Mouse (Mus musculus): ENCODE data around the gene Cutal. TPM values are rescaled to one million over a fixed set of nuclear protein-coding genes. Genes with fewer than 3 reads are reported as not detected.

The Cutal gene
- polyA plus RNA-seq, 2 experiments: 0.06 TPM; not detected in 1

- no peaks in the 10 kb centered on the region for H3K4me1 ChIP-seq (ENCODE audit: control insufficient read depth, insufficient read depth, low read length)
- 78% methylated on average over 5 of the region's 5 CpGs for WGBS
Measured at GRCm38 (mm10) chr2:34893950-34894349, 19.8 kb downstream of the Cutal start.

GRCm38 (mm10) chr2:34895503-34896113 lies 21.4 kb downstream of the Cutal start:
- Histone ChIP-seq H3K27ac (replicated peaks; ENCODE audit: low read depth, low read length) (no peak overlapping the region), H3K9me3 (ENCODE audit: control insufficient read depth, low read length) (no peaks in the 10 kb centered on the region), H3K4me2 (replicated peaks; ENCODE audit: low read depth, low read length, severe bottlenecking) (no peak overlapping the region), H3K9ac (ENCODE audit: low read depth, low read length, severe bottlenecking) (no peak overlapping the region), H3K27me3 (ENCODE audit: control insufficient read depth, insufficient read depth, low read length) (no peaks in the 10 kb centered on the region), H3K4me3 (replicated peaks; ENCODE audit: low read length) (no peak overlapping the region), H3K36me3 (ENCODE audit: control insufficient read depth, insufficient read depth, low read length) (no peaks in the 10 kb centered on the region), H3K4me1 (ENCODE audit: control insufficient read depth, insufficient read depth, low read length) (no peaks in the 10 kb centered on the region)
- ATAC-seq (ENCODE audit: low FRiP score, low read depth): no peak
- 77% methylated on average over 19 of the region's 19 CpGs for WGBS
- no peak for TF ChIP-seq POLR2A (IDR thresholded peaks at IDR 0.05; ENCODE audit: borderline replicate concordance, extremely low read depth, insufficient read depth, insufficient read length)
- DNase-seq (ENCODE audit: low spot score): no peak

More at GRCm38 (mm10) chr2:34893950-34894349, 19.8 kb downstream of the Cutal start:
- no peaks in the 10 kb centered on the region for H3K9me3 ChIP-seq (ENCODE audit: control insufficient read depth, low read length)
- no peak overlapping the region for H3K4me3 ChIP-seq (replicated peaks; ENCODE audit: low read length)
- H3K27ac ChIP-seq (replicated peaks; ENCODE audit: low read depth, low read length): no peak overlapping the region
- DNase-seq (ENCODE audit: low spot score): no peak
- no peak overlapping the region for H3K4me2 ChIP-seq (replicated peaks; ENCODE audit: low read depth, low read length, severe bottlenecking)
- no peak for TF ChIP-seq POLR2A (IDR thresholded peaks at IDR 0.05; ENCODE audit: borderline replicate concordance, extremely low read depth, insufficient read depth, insufficient read length)
- no peak overlapping the region for H3K9ac ChIP-seq (ENCODE audit: low read depth, low read length, severe bottlenecking)
- ATAC-seq (ENCODE audit: low FRiP score, low read depth): no peak
- no peaks in the 10 kb centered on the region for H3K36me3 ChIP-seq (ENCODE audit: control insufficient read depth, insufficient read depth, low read length)
- no peaks in the 10 kb centered on the region for H3K27me3 ChIP-seq (ENCODE audit: control insufficient read depth, insufficient read depth, low read length)

- no peaks in the 10 kb centered on the region for H3K9me3 ChIP-seq (ENCODE audit: control insufficient read depth, low read length)
- WGBS: 68% methylated on average over 17 of the region's 17 CpGs
- H3K4me3 ChIP-seq (replicated peaks; ENCODE audit: low read length): no peak overlapping the region
- H3K27ac ChIP-seq (replicated peaks; ENCODE audit: low read depth, low read length): no peak overlapping the region
- TF ChIP-seq POLR2A (IDR thresholded peaks at IDR 0.05; ENCODE audit: borderline replicate concordance, extremely low read depth, insufficient read depth, insufficient read length): no peak
- H3K4me1 ChIP-seq (ENCODE audit: control insufficient read depth, insufficient read depth, low read length): no peaks in the 10 kb centered on the region
- DNase-seq (ENCODE audit: low spot score): no peak
- no peak overlapping the region for H3K4me2 ChIP-seq (replicated peaks; ENCODE audit: low read depth, low read length, severe bottlenecking)
- H3K9ac ChIP-seq (ENCODE audit: low read depth, low read length, severe bottlenecking): no peak overlapping the region; the same call in 1 of the 2 replicates
- H3K36me3 ChIP-seq (ENCODE audit: control insufficient read depth, insufficient read depth, low read length): no peaks in the 10 kb centered on the region
- H3K27me3 ChIP-seq (ENCODE audit: control insufficient read depth, insufficient read depth, low read length): no peaks in the 10 kb centered on the region
- no peak for ATAC-seq (ENCODE audit: low FRiP score, low read depth)
Measured at GRCm38 (mm10) chr2:34896821-34897460, 22.7 kb downstream of the Cutal start.

GRCm38 (mm10) chr2:34897820-34898219 lies 23.6 kb downstream of the Cutal start:
- Histone ChIP-seq H3K4me2 (replicated peaks; ENCODE audit: low read depth, low read length, severe bottlenecking) (no peak overlapping the region), H3K36me3 (ENCODE audit: control insufficient read depth, insufficient read depth, low read length) (no peaks in the 10 kb centered on the region), H3K4me3 (replicated peaks; ENCODE audit: low read length) (no peak overlapping the region), H3K27ac (replicated peaks; ENCODE audit: low read depth, low read length) (no peak overlapping the region), H3K9ac (ENCODE audit: low read depth, low read length, severe bottlenecking) (no peak overlapping the region), H3K27me3 (ENCODE audit: control insufficient read depth, insufficient read depth, low read length) (no peaks in the 10 kb centered on the region), H3K9me3 (ENCODE audit: control insufficient read depth, low read length) (no peaks in the 10 kb centered on the region), H3K4me1 (ENCODE audit: control insufficient read depth, insufficient read depth, low read length) (no peaks in the 10 kb centered on the region)
- no peak for TF ChIP-seq POLR2A (IDR thresholded peaks at IDR 0.05; ENCODE audit: borderline replicate concordance, extremely low read depth, insufficient read depth, insufficient read length)
- DNase-seq (ENCODE audit: low spot score) (no peak), ATAC-seq (ENCODE audit: low FRiP score, low read depth) (no peak)
- 24% methylated on average over 10 of the region's 10 CpGs for WGBS

- Histone ChIP-seq H3K27me3 (ENCODE audit: control insufficient read depth, insufficient read depth, low read length) (no peaks in the 10 kb centered on the region), H3K36me3 (ENCODE audit: control insufficient read depth, insufficient read depth, low read length) (no peaks in the 10 kb centered on the region), H3K4me1 (ENCODE audit: control insufficient read depth, insufficient read depth, low read length) (no peaks in the 10 kb centered on the region), H3K9me3 (ENCODE audit: control insufficient read depth, low read length) (no peaks in the 10 kb centered on the region), H3K4me3 (replicated peaks; ENCODE audit: low read length) (no peak overlapping the region), H3K27ac (replicated peaks; ENCODE audit: low read depth, low read length) (no peak overlapping the region), H3K4me2 (replicated peaks; ENCODE audit: low read depth, low read length, severe bottlenecking) (no peak overlapping the region), H3K9ac (ENCODE audit: low read depth, low read length, severe bottlenecking) (no peak overlapping the region)
- no peak for TF ChIP-seq POLR2A (IDR thresholded peaks at IDR 0.05; ENCODE audit: borderline replicate concordance, extremely low read depth, insufficient read depth, insufficient read length)
- ATAC-seq (ENCODE audit: low FRiP score, low read depth) (no peak), DNase-seq (ENCODE audit: low spot score) (no peak)
- WGBS: 79% methylated on average over 11 of the region's 11 CpGs
Measured at GRCm38 (mm10) chr2:34899682-34900081, 25.5 kb downstream of the Cutal start.

Measured in limb, embryonic 14.5 days (tissue).